Comparison of ENCODE assay signal across 19 mouse cellular contexts in genomic region chr3:58808636-58809035, GRCm38 (mm10). TPM values are rescaled to one million over a fixed set of nuclear protein-coding genes. Genes with fewer than 3 reads are reported as not detected.
"Had no signal": no experiment of that assay in that cellular context is flagged by ENCODE, and none has a peak within 500 bp of the region (broad histone marks: within the 10 kb centered on the region; RNA-seq: fewer than 3 reads in every experiment).

No protein-coding gene starts in this region.

- H3K27me3 ChIP-seq: limb, embryonic 13.5 days; neural tube, embryonic 15.5 days had no signal

- H3K36me3 ChIP-seq: limb, embryonic 13.5 days; neural tube, embryonic 15.5 days had no signal

- H3K9me3 ChIP-seq: limb, embryonic 13.5 days; neural tube, embryonic 15.5 days had no signal

- H3K4me1 ChIP-seq: neural tube, embryonic 15.5 days had no signal

- DNase-seq: kidney, adult 8-10 months; kidney, postnatal 25 days; layer of hippocampus, adult 9-11 months; layer of hippocampus, postnatal 36 days; lung, adult 18-20 months; right cerebral cortex, adult 18-20 months; right cerebral cortex, postnatal 25 days; thymus, postnatal 4 days had no signal

- H3K27ac ChIP-seq: limb, embryonic 13.5 days; liver, embryonic 14.5 days; neural tube, embryonic 15.5 days had no signal

- H3K4me2 ChIP-seq: limb, embryonic 13.5 days; neural tube, embryonic 15.5 days had no signal

- H3K4me3 ChIP-seq: limb, embryonic 13.5 days; myocyte; neural tube, embryonic 15.5 days had no signal

- H3K9ac ChIP-seq: limb, embryonic 13.5 days; liver, embryonic 14.5 days; neural tube, embryonic 15.5 days had no signal

RNA-seq across cellular contexts. Expression of gene Mindy4b-ps, which starts 13.5 kb away (rescaled TPM):
- polyA plus RNA-seq: kidney, embryonic 16.5 days; limb, embryonic 13.5 days; liver, adult 2 months; liver, embryonic 14.5 days; lung, embryonic 16.5 days; myocyte; neural tube, embryonic 11.5 days; small intestine, adult 2 months; stomach, embryonic 16.5 days; thymus, postnatal 0 days had no signal
